Mouse (Mus musculus) hindbrain, embryonic 12.5 days (tissue): ENCODE measurements around the gene Brd3os. TPM values are rescaled to one million over a fixed set of nuclear protein-coding genes. Genes with fewer than 3 reads are reported as not detected.

ENCODE experiments used
- microRNA-seq: library from miRNA; unstranded; fragments of <30 nt; microRNA quantifications from one replicate; pipeline ENCODE4, GENCODE M21; 2017
- polyA plus RNA-seq: library from polyadenylated mRNA; unstranded; fragments of >200 nt; fragmentation: Nextera tagmentation; extraction: Ambion mirVana; gene quantifications from 2 replicates; pipeline ENCODE4 v1.2.1, GENCODE M21; 2016

Brd3os gene
- polyA plus RNA-seq, 1 experiment from 2014 or later, result 19.3 TPM

Small RNA genes within 50 kb of the gene (microRNA-seq; reads per million reads assigned to microRNA genes)
- gene Gm24049 (not detected), gene Mir7578 (not detected)

Other genes starting within 250 kb of the Brd3os start
- 11.8 and 12.2 TPM in 2 replicates for gene Sardh, start 194.0 kb upstream of the Brd3os start, polyA plus RNA-seq
- 23.0 and 23.6 TPM in 2 replicates for gene Vav2, start 15.3 kb upstream of the Brd3os start, polyA plus RNA-seq
- 134 and 141 TPM in 2 replicates for gene Brd3, start 65.3 kb downstream of the Brd3os start, polyA plus RNA-seq
- gene Wdr5, start 72.8 kb downstream of the Brd3os start, polyA plus RNA-seq, result 51.4 and 55.3 TPM in 2 replicates
- gene Rxra, start 234.1 kb downstream of the Brd3os start, polyA plus RNA-seq, result 11.1 and 11.2 TPM in 2 replicates